Mouse (Mus musculus) liver, embryonic 13.5 days (tissue): ENCODE results near the gene Paqr6. TPM values are rescaled to one million over a fixed set of nuclear protein-coding genes. Genes with fewer than 3 reads are reported as not detected.
"Not testable (repeated sequence)": the region's sequence is repeated elsewhere in the genome, so short reads cannot be mapped to it uniquely, and the experiment has no call there.

Experiments
- ATAC-seq: fragments of 200-750 bp; cut with Nextera tagmentation; 2 replicates; pipeline ENCODE4 v1.8.0; 2017; ENCODE audit warnings: low read depth, mild to moderate bottlenecking, moderate number of reproducible peaks, moderate library complexity
- DNase-seq: peaks from one replicate; pipeline ENCODE4 v3.0.0; 2022
- H3K27ac ChIP-seq: fragments of 300-500 bp; sonication (generic); 2 replicates; pipeline ENCODE4 v1.5.1; 2015; ENCODE audit warnings: moderate library complexity, mild to moderate bottlenecking, inconsistent platforms
- H3K27me3 ChIP-seq: fragments of 300-500 bp; sonication (generic); 2 replicates; pipeline ENCODE4 v1.6.1; 2015; ENCODE audit warnings: mild to moderate bottlenecking, inconsistent platforms
- H3K36me3 ChIP-seq: fragments of 300-500 bp; sonication (generic); 2 replicates; pipeline ENCODE4 v1.6.1; 2015; ENCODE audit warnings: mild to moderate bottlenecking, inconsistent platforms
- H3K4me1 ChIP-seq: fragments of 300-500 bp; sonication (generic); replicated peaks from 2 replicates; pipeline ENCODE4 v1.6.1; 2015; ENCODE audit warnings: inconsistent platforms
- H3K4me2 ChIP-seq: fragments of 300-500 bp; sonication (generic); 2 replicates; pipeline ENCODE4 v1.6.1; 2015; ENCODE audit warnings: inconsistent platforms, mild to moderate bottlenecking, moderate library complexity
- H3K4me3 ChIP-seq: fragments of 300-500 bp; sonication (generic); replicated peaks from 2 replicates; pipeline ENCODE4 v1.5.1; 2015; ENCODE audit warnings: mild to moderate bottlenecking, inconsistent platforms
- H3K9ac ChIP-seq: fragments of 300-500 bp; sonication (generic); 2 replicates; pipeline ENCODE4 v1.6.1; 2015; ENCODE audit warnings: mild to moderate bottlenecking, inconsistent platforms
- H3K9me3 ChIP-seq: fragments of 300-500 bp; sonication (generic); replicated peaks from 2 replicates; pipeline ENCODE4 v1.6.1; 2016; ENCODE audit warnings: inconsistent platforms
- WGBS: fragments of 180-500 bp; shearing (Covaris S2); methylation state at CpG from one replicate; pipeline ENCODE4 v1.1.7; 2015; ENCODE audit not compliant: insufficient replicate concordance; 5-methylcytosine and 5-hydroxymethylcytosine counted together
- polyA plus RNA-seq: library from polyadenylated mRNA; unstranded; fragments of >200 nt; fragmentation: Nextera tagmentation; extraction: Ambion mirVana; gene quantifications from 2 replicates; pipeline ENCODE4 v1.2.1, GENCODE M21; 2015

The Paqr6 gene
- polyA plus RNA-seq, 1 experiment from 2014 or later, result 7.5 TPM

DNA sequence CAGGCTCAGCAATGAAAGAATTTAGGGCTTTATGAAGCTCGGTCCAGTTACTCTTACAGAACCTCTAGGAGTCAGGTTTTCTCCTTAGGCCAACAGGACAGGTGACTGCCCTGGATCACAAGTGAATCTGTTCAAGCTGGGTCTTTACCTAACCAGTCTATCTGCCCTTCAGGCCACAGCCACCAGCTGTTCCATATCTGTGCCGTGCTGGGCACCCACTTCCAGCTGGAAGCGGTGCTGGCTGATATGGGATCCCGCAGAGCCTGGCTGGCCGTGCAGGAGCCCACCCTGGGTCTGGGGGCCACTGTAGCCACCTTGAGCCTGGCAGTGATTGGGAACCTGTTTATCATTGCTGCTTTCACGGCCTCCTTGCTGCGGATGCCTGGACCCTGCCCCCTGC lies 3.1 kb downstream of the Paqr6 start:
- Histone ChIP-seq H3K4me2 (peak overlapping the region; percentile 59; the same call in 1 of the 2 replicates), H3K27me3 (peaks cover 25% of the 10 kb centered on the region), H3K4me1 (peaks cover 46% of the 10 kb centered on the region)
- not testable (repeated sequence) for H3K27ac ChIP-seq, ATAC-seq, H3K4me3 ChIP-seq, DNase-seq, H3K9ac ChIP-seq, H3K9me3 ChIP-seq, H3K36me3 ChIP-seq
- 49% methylated on average over 3 of the region's 7 CpGs for WGBS

- 74% methylated on average over 7 of the region's 7 CpGs for WGBS
- H3K4me3 ChIP-seq, ATAC-seq, DNase-seq, H3K9me3 ChIP-seq, H3K27ac ChIP-seq, H3K9ac ChIP-seq, H3K4me2 ChIP-seq, H3K36me3 ChIP-seq: not testable (repeated sequence)
- Histone ChIP-seq H3K27me3 (peaks cover 28% of the 10 kb centered on the region), H3K4me1 (peaks cover 36% of the 10 kb centered on the region)
These were observed 4.1 kb downstream of the Paqr6 start for GRCm38 (mm10) chr3:88368511-88368910.

GRCm38 (mm10) chr3:88372643-88373042 lies 8.3 kb downstream of the Paqr6 start, which contains the start of gene Bglap3:
Gene Bglap3, minus strand, starts transcription at chr3:88372743.
- H3K4me2 ChIP-seq, H3K27ac ChIP-seq, H3K36me3 ChIP-seq, H3K9me3 ChIP-seq, DNase-seq, H3K27me3 ChIP-seq, H3K9ac ChIP-seq, ATAC-seq, H3K4me3 ChIP-seq: not testable (repeated sequence)
- H3K4me1 ChIP-seq, result peaks cover 10% of the 10 kb centered on the region
- WGBS, result 81% methylated on average over 9 of the region's 9 CpGs

DNA sequence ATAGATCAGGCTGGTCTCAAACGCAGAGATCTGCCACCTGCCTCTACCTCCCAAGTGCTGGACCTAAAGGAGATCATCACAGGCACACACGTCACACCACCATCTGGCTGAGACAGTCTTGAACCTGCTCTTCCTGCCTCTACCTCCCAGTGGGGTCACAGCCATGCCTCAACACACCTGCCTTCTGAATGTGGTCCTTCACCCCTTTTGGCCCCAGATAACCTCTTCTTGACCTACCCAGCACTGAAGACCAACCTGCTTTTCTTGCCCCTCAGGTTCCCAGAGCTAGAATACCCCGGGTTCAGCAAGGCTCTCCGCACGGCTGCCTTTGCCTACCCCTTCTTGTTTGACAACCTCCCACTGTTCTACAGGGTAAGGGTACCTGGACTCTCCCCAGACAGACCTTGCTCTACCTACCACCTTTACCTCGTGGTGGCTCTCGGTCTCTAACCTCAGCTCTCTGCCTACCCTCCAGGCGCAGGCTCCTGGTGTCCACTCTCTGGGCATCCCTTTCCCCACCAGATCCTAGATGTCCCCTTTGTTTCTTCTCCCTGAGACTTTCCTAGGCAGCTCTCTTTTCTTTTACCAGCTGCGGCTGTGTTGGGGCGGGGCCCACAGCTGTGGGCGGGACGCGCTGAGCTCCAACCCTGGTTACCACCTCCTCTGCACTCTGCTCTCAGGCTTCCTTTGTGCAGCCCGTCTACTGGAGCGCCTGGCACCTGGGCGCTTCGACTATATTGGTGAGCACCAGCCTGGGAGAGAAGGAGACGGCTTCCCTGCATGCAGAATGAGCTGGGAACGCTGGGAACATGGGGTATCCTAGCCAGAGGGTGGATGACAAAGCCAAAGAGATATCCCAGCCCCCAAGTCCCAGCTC lies 11.6 kb downstream of the Paqr6 start:
- H3K4me3 ChIP-seq, result 0 out of 2 replicates have a peak overlapping the region, but pooled peaks have one; percentile 14

DNA sequence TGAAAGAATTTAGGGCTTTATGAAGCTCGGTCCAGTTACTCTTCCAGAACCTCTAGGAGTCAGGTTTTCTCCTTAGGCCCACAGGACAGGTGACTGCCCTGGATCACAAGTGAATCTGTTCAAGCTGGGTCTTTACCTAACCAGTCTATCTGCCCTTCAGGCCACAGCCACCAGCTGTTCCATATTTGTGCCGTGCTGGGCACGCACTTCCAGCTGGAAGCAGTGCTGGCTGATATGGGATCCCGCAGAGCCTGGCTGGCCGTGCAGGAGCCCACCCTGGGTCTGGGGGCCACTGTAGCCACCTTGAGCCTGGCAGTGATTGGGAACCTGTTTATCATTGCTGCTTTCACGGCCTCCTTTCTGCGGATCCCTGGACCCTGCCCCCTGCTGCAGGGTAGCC lies 12.3 kb downstream of the Paqr6 start:
- not testable (repeated sequence) for H3K27ac ChIP-seq, H3K4me3 ChIP-seq, H3K9ac ChIP-seq, H3K27me3 ChIP-seq, H3K36me3 ChIP-seq, DNase-seq, ATAC-seq, H3K9me3 ChIP-seq
- Histone ChIP-seq H3K4me1 (peaks cover 14% of the 10 kb centered on the region), H3K4me2 (peak overlapping the region; percentile 41; the same call in 1 of the 2 replicates)
- WGBS, result 42% methylated on average over 7 of the region's 7 CpGs

More for the DNA sequence above, 11.6 kb downstream of the Paqr6 start:
- ATAC-seq (peak; percentile 86), DNase-seq (peak; percentile 45)
- not testable (repeated sequence) for H3K9me3 ChIP-seq, H3K36me3 ChIP-seq, H3K27ac ChIP-seq, H3K9ac ChIP-seq, H3K27me3 ChIP-seq
- Histone ChIP-seq H3K4me2 (peak overlapping the region; percentile 41), H3K4me1 (peaks cover 10% of the 10 kb centered on the region)
- 11% methylated on average over 19 of the region's 19 CpGs for WGBS

- not testable (repeated sequence) for ATAC-seq
These were observed 14.2 kb downstream of the Paqr6 start, which contains the start of gene Bglap2 for GRCm38 (mm10) chr3:88378599-88378998. Gene Bglap2, minus strand, starts transcription at chr3:88378699.

GRCm38 (mm10) chr3:88381389-88382315 lies 17.3 kb downstream of the Paqr6 start:
- H3K9ac ChIP-seq, H3K36me3 ChIP-seq, H3K27me3 ChIP-seq, H3K27ac ChIP-seq, DNase-seq, H3K4me1 ChIP-seq, H3K4me3 ChIP-seq, H3K9me3 ChIP-seq: not testable (repeated sequence)
- peak; percentile 75 for ATAC-seq
- H3K4me2 ChIP-seq, result peak overlapping the region; percentile 51
- WGBS, result 16% methylated on average over 17 of the region's 22 CpGs

More at GRCm38 (mm10) chr3:88378599-88378998, 14.2 kb downstream of the Paqr6 start, which contains the start of gene Bglap2:
- not testable (repeated sequence) for DNase-seq, H3K27me3 ChIP-seq, H3K9ac ChIP-seq, H3K27ac ChIP-seq, H3K9me3 ChIP-seq, H3K4me3 ChIP-seq, H3K4me2 ChIP-seq, H3K36me3 ChIP-seq
- 53% methylated on average over 5 of the region's 5 CpGs for WGBS
- H3K4me1 ChIP-seq, result peaks cover 19% of the 10 kb centered on the region

DNA sequence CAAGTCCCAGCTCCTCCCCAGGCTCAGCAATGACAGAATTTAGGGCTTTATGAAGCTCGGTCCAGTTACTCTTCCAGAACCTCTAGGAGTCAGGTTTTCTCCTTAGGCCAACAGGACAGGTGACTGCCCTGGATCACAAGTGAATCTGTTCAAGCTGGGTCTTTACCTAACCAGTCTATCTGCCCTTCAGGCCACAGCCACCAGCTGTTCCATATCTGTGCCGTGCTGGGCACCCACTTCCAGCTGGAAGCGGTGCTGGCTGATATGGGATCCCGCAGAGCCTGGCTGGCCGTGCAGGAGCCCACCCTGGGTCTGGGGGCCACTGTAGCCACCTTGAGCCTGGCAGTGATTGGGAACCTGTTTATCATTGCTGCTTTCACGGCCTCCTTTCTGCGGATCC lies 18.0 kb downstream of the Paqr6 start:
- not testable (repeated sequence) for ATAC-seq

GRCm38 (mm10) chr3:88384364-88384763 lies 20.0 kb downstream of the Paqr6 start, which contains the start of gene Bglap:
Gene Bglap, minus strand, starts transcription at chr3:88384464.
- Histone ChIP-seq H3K27ac (no peak within 1 kb of the TSS), H3K4me1 (peaks cover 8% of the 10 kb centered on the region), H3K4me2 (no peak within 1 kb of the TSS), H3K9ac (no peak within 1 kb of the TSS), H3K4me3 (no peak within 1 kb of the TSS), H3K36me3 (no peaks in the 10 kb centered on the region), H3K9me3 (no peaks in the 10 kb centered on the region), H3K27me3 (no peaks in the 10 kb centered on the region)
- no peak for ATAC-seq
- no peak for DNase-seq
- WGBS, result 71% methylated on average over 5 of the region's 5 CpGs

More for the DNA sequence above, 18.0 kb downstream of the Paqr6 start:
- not testable (repeated sequence) for H3K9me3 ChIP-seq, H3K36me3 ChIP-seq, DNase-seq, H3K27ac ChIP-seq, H3K9ac ChIP-seq, H3K4me1 ChIP-seq, H3K27me3 ChIP-seq, H3K4me3 ChIP-seq, H3K4me2 ChIP-seq
- WGBS, result 10% methylated on average over 1 of the region's 7 CpGs

DNA sequence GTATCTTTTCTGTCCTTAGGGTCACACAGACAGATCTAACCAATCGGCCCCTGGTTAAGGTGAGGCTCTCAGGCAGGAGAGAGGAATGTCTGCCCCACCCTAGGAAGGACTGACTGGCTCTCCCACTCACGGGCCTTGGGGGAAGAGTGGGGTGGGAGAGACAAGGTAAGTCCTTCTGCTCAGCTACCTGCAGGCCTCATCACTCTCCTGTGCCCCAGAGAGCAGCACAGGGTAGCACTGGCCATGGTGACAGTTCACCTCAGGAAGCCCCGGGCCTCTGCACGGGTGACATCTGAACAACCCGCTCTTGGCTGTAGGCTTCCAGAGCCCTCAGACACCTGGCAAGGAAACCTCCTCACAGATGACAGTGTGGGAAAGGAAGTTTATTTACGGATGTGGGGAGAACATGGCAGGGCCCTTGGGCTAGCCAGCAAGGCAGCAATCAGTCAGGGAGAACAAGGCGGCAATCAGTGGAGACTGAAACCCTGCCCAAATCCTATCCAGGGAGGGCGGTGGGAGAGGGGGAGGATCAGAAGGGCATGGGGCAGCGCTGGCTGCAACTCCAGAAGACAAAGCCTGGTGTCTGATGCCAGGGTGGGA lies 29.5 kb downstream of the Paqr6 start:
- ATAC-seq (no peak), DNase-seq (no peak)
- no peak overlapping the region for H3K4me3 ChIP-seq
- WGBS, result 83% methylated on average over 9 of the region's 9 CpGs
- H3K9ac ChIP-seq, result no peak overlapping the region
- H3K9me3 ChIP-seq, result no peaks in the 10 kb centered on the region
- no peak overlapping the region for H3K4me2 ChIP-seq
- H3K27ac ChIP-seq, result no peak overlapping the region
- peaks cover 47% of the 10 kb centered on the region for H3K36me3 ChIP-seq
- H3K27me3 ChIP-seq, result no peaks in the 10 kb centered on the region
- H3K4me1 ChIP-seq, result no peaks in the 10 kb centered on the region
